Mouse (Mus musculus) forelimb bud, embryonic 11.5 days (tissue): ENCODE data around the gene Gbe1.

Experiments used
- DNase-seq: peaks from one replicate; pipeline ENCODE4 v3.0.0-alpha.2; 2012; ENCODE audit warnings: low read depth, low spot score

Gbe1 gene

DNA sequence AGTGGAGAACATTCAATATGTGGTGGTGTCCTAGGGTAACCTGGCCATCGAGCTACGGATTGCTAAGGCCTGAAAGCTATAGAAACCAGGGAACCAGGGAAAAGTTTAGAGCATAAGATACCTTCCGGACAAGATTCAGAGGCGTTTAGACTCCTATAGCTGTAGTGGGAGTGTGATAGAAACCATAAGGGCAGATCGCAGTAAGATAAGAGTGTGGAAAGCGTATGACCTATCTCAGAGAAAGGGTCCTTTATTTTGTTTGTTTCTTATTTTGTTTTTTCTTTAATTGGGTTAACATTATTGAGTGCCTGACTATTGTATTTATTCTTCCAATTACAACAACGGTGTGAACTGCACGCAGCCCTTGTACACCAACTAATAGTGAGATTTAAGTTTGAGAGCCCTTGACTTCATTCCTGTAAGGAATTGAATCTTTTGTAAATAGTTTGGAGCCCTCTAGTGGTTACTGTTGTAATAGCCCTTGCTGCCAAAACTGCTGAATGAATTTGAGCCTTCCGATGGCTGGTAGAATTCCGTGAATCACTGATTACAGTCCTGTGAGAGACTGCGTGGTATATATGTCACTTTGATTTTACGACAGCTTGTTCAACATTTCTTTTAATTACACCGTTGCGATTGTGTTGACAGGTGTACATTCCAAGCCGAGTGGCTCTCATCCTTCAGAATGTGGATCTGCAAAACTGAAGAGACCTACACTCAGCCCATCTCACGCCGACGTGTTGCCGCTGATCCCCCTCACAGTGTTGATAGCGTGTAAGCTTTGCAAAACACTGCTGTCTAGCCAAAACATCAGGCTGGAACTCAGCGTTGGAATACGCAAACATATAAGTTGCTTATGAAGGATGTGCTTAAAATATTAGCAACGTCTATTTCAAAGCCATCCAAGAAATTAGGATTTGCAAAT, 254.9 kb downstream of the Gbe1 start:
- DNase-seq = peak; percentile 80

DNA sequence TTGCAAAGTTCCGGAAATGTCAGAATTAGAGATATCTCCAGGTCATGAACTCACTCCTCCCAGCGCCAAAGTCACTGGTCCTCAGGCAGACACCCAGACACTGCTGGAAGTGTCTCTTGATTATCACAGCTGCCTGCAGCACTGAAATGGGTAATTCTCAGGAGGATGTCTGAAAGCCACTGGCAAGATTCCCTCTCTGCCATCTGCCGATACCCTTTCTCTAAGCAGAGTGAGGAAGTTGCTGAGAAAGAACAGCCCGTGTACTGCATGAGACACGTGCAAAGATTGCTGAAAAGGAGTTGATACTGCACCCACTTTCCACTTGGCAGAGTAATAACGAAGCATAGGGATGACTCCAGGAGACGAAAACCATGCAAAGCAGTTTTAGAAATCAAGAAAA, 272.2 kb downstream of the Gbe1 start:
- DNase-seq = no peak

DNA sequence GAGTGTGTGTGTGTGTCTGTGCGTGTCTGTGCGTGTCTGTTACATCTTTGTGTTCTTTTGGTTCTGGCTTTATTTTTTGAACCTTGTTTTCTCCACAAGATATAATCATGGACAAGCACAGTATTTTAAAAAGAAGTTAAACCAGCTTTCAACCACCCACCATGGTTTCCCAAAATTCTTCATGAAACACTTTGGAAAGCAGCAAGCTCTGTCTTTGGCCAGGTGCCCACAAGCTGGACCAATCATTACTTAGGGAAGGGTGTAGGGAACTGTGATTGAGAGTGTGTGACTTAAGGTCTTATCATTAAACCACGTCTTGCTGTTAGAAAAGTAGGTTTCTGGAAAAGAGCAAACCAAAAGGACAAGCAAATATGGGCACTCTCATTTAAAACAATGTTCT, 288.6 kb downstream of the Gbe1 start:
- DNase-seq = no peak

DNA sequence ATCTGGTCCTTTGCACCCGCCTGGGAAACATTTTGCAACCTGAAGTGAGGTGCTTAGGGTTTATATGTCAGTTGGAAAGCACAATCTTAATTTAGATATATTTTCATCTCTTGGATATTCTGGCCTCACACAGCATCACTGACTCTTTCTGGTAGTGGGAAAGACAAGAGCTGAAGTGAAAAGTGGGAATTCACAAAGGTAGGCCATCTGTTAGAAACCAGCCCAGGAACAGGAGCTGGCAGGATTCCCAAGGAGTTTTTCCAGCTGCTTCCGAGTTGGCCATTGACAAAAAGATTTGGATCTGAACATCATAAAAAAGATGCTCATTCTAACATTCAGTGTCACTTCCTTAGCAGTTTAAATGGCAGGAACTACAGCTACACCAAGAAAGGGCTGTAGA, 294.6 kb downstream of the Gbe1 start:
- no peak for DNase-seq

DNA sequence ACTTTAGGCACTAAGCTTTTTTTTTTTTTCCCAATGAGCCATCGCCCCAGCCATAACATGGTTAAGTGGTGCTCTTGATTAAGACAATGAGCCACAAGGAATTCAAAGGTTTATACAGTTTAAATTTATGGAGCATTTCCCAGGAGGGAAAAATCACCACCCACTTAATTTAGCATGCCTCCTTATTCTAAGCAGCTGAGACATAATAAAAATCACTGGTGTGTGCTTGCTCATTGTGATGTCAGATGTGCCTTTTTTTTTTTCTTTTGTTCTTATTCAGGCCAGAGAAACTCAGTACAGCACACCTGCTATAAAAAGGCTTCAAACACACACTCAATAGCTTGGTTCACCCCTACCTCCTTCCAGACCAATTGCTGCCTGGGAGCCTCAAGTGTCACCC, 303.9 kb downstream of the Gbe1 start:
- no peak for DNase-seq

DNA sequence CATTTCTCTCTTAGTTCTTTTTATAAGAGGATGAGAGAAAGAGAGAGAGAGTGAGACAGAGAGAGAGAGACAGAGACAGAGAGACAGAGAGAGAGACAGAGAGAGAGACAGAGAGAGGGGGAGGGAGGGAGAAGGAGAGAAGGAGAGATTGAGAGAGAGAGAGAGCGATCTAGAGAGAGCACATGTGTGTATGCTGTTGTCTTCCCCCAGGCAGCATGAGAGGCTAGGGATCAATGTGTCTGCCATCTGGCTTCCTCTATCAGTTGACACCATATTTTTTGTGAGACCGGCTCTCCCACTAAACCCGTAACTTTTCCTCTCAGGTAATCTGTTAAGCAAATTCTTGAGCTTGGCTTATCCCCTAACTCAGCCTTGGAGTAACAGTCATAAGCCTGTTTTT, 304.4 kb downstream of the Gbe1 start:
- no peak for DNase-seq
